In the genomic region with DNA sequence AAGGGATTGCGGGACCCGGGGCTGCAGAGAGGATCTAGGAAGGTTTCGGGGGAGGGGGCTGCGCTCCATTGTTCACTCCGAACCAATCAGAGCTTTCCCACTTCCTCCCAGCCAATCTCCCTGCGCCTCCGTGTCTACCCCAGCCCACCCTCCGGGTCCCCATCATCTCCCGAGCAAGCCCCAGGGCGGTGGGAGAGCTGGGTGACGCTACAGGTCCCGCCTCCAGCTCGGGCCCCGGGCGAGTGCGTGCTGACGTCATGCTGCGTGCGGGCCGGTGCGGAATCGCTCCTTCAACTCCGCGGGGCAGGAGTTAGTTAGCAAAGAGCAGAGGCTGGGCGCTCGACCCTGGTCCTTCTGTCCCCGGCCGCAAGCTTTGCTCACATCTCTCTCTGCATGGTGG, we compare ENCODE assay signal across 8 mouse cellular contexts. TPM values are rescaled to one million over a fixed set of nuclear protein-coding genes. Genes with fewer than 3 reads are reported as not detected.
DNase-seq lines count a peak whose midpoint lies in the region; ATAC-seq and TF ChIP-seq lines count a peak whose summit lies in the region.

No protein-coding gene starts in this region.

- no peaks in the 10 kb centered on the region for H3K36me3 ChIP-seq in heart, embryonic 13.5 days
- no peaks in the 10 kb centered on the region for H3K36me3 ChIP-seq in limb, embryonic 10.5 days
- H3K36me3 ChIP-seq in midbrain, embryonic 13.5 days, result no peaks in the 10 kb centered on the region
- no peaks in the 10 kb centered on the region for H3K36me3 ChIP-seq in testis, adult 2 months (ENCODE audit: control insufficient read depth, insufficient read depth, low read length)

- H3K27ac ChIP-seq in heart, embryonic 13.5 days (replicated peaks), result no peak overlapping the region
- peak overlapping the region; percentile 74 for H3K27ac ChIP-seq in limb, embryonic 10.5 days
- H3K27ac ChIP-seq in midbrain, embryonic 13.5 days, result no peak overlapping the region
- H3K27ac ChIP-seq in testis, adult 2 months (ENCODE audit: control insufficient read depth, insufficient read depth, low read depth, low read length), result no peak overlapping the region

- ATAC-seq in heart, embryonic 13.5 days (ENCODE audit: extremely low read depth, insufficient number of reproducible peaks, low FRiP score, low TSS enrichment), result peak; percentile 62
- peak; percentile 94 for ATAC-seq in midbrain, embryonic 13.5 days

- TF ChIP-seq POLR2A in testis, adult 2 months (IDR thresholded peaks at IDR 0.05; ENCODE audit: control insufficient read depth, low read depth, low read length), result no peak

- DNase-seq in cerebellum, adult 11 months, result peak; percentile 15
- DNase-seq in cerebellum, adult 9-10 months, result no peak
- DNase-seq in ES-CJ7 (ENCODE audit: low read depth, low spot score), result peak; percentile 95
- peak; percentile 94 for DNase-seq in embryo, embryonic 9.5 days (ENCODE audit: extremely low spot score)
- DNase-seq in limb, embryonic 10.5 days (ENCODE audit: low spot score), result peak; percentile 94

- H3K9ac ChIP-seq in heart, embryonic 13.5 days, result peak overlapping the region; percentile 58; the same call in 1 of the 2 replicates
- H3K9ac ChIP-seq in midbrain, embryonic 13.5 days (replicated peaks), result peak overlapping the region; percentile 44; the same call in 1 of the 2 replicates

- no peaks in the 10 kb centered on the region for H3K9me3 ChIP-seq in heart, embryonic 13.5 days
- no peaks in the 10 kb centered on the region for H3K9me3 ChIP-seq in limb, embryonic 10.5 days (replicated peaks)
- no peaks in the 10 kb centered on the region for H3K9me3 ChIP-seq in midbrain, embryonic 13.5 days

- H3K27me3 ChIP-seq in heart, embryonic 13.5 days (replicated peaks), result peaks cover 98% of the 10 kb centered on the region
- peaks cover 97% of the 10 kb centered on the region for H3K27me3 ChIP-seq in limb, embryonic 10.5 days (ENCODE audit: low read depth, poor library complexity, severe bottlenecking)
- peaks cover 98% of the 10 kb centered on the region for H3K27me3 ChIP-seq in midbrain, embryonic 13.5 days
- peaks cover 9% of the 10 kb centered on the region for H3K27me3 ChIP-seq in testis, adult 2 months (ENCODE audit: control insufficient read depth, insufficient read depth, low read length)

- peak overlapping the region; percentile 71 for H3K4me2 ChIP-seq in heart, embryonic 13.5 days
- peak overlapping the region; percentile 63 for H3K4me2 ChIP-seq in midbrain, embryonic 13.5 days (replicated peaks)

- TF ChIP-seq CTCF in testis, adult 2 months (IDR thresholded peaks at IDR 0.05; ENCODE audit: control insufficient read depth, insufficient read depth, insufficient replicate concordance, low read depth, low read length), result no peak

- H3K4me1 ChIP-seq in heart, embryonic 13.5 days, result peaks cover 52% of the 10 kb centered on the region
- peaks cover 70% of the 10 kb centered on the region for H3K4me1 ChIP-seq in limb, embryonic 10.5 days
- H3K4me1 ChIP-seq in midbrain, embryonic 13.5 days (replicated peaks), result peaks cover 40% of the 10 kb centered on the region
- peaks cover 36% of the 10 kb centered on the region for H3K4me1 ChIP-seq in testis, adult 2 months (ENCODE audit: control insufficient read depth, insufficient read depth, low read length)

- 0% methylated on average over 28 of the region's 28 CpGs for WGBS in heart, embryonic 13.5 days
- WGBS in limb, embryonic 10.5 days, result under 1% methylated on average over 28 of the region's 28 CpGs
- WGBS in midbrain, embryonic 13.5 days, result under 1% methylated on average over 28 of the region's 28 CpGs

- H3K4me3 ChIP-seq in heart, embryonic 13.5 days, result peak overlapping the region; percentile 53
- peak overlapping the region; percentile 57 for H3K4me3 ChIP-seq in limb, embryonic 10.5 days
- peak overlapping the region; percentile 43 for H3K4me3 ChIP-seq in midbrain, embryonic 13.5 days (replicated peaks)
- peak overlapping the region; percentile 65 for H3K4me3 ChIP-seq in testis, adult 2 months (ENCODE audit: control insufficient read depth, low read depth, low read length)

RNA-seq across cellular contexts. Expression of gene Isl2, which starts 2.4 kb away (rescaled TPM):
- polyA plus RNA-seq in heart, embryonic 13.5 days (2015; fragmentation: Nextera tagmentation; extraction: Ambion mirVana), result 0.17 and 0.74 TPM in 2 replicates
- polyA plus RNA-seq in limb, embryonic 10.5 days (2016; fragmentation: Nextera tagmentation; extraction: Ambion mirVana), result 2.5 and 3.4 TPM in 2 replicates
- 2.5 and 3.3 TPM in 2 replicates for polyA plus RNA-seq in midbrain, embryonic 13.5 days (2015; fragmentation: Nextera tagmentation; extraction: Ambion mirVana)
- polyA plus RNA-seq in testis, adult 2 months (2012; rRNA removed), result 0.30 and 0.43 TPM in 2 replicates

RNA-seq across cellular contexts. Expression of gene Etfa, which starts 28.8 kb away (rescaled TPM):
- polyA plus RNA-seq in heart, embryonic 13.5 days (2015; fragmentation: Nextera tagmentation; extraction: Ambion mirVana), result 286 and 325 TPM in 2 replicates
- 147 and 170 TPM in 2 replicates for polyA plus RNA-seq in limb, embryonic 10.5 days (2016; fragmentation: Nextera tagmentation; extraction: Ambion mirVana)
- 89.2 and 94.6 TPM in 2 replicates for polyA plus RNA-seq in midbrain, embryonic 13.5 days (2015; fragmentation: Nextera tagmentation; extraction: Ambion mirVana)
- 13.7 and 16.7 TPM in 2 replicates for polyA plus RNA-seq in testis, adult 2 months (2012; rRNA removed)
